Mouse (Mus musculus) myocyte (in vitro differentiated cells): ENCODE measurements around the gene Zfp213.

Experiments used
- E2F4 ChIP-seq: IDR thresholded peaks from one replicate; pipeline ENCODE4 v1.6.1; 2011; ENCODE audit warnings: mild to moderate bottlenecking, control low read depth, moderate library complexity; ENCODE audit not compliant: insufficient read depth
- POLR2A ChIP-seq: IDR thresholded peaks from one replicate; pipeline ENCODE4 v1.6.1; 2011; ENCODE audit warnings: low read depth, mild to moderate bottlenecking, control low read depth, moderate library complexity; ENCODE audit not compliant: insufficient read length
- POLR2AphosphoS2 ChIP-seq: IDR thresholded peaks from one replicate; pipeline ENCODE4 v1.6.1; 2011; ENCODE audit warnings: low read depth, control low read depth; ENCODE audit not compliant: insufficient read length

- TF ChIP-seq POLR2A (no peak), POLR2AphosphoS2 (no peak), E2F4 (no peak)
Measured at GRCm38 (mm10) chr17:23545841-23546240, 18.2 kb downstream of the Zfp213 start.
